Mouse (Mus musculus) gastrocnemius, postnatal 25 days (tissue): ENCODE data around the gene Gns. TPM values are rescaled to one million over a fixed set of nuclear protein-coding genes. Genes with fewer than 3 reads are reported as not detected.

Experiments
- DNase-seq: peaks from one replicate; pipeline ENCODE4 v3.0.0; 2022
- total RNA-seq, 2 experiments: library from RNA; stranded (reverse); gene quantifications; 1 replicate in 1 of 2; 2 replicates in 1 of 2; pipeline ENCODE4 v1.2.3; 2021

The Gns gene
- total RNA-seq, 2 experiments from 2014 or later = 27.1 to 30.5 TPM

- no peak for DNase-seq
These were observed 65.2 kb downstream of the Gns start for GRCm38 (mm10) chr10:121429981-121430682.

GRCm38 (mm10) chr10:121430764-121431540, 66.1 kb downstream of the Gns start:
- DNase-seq = no peak

DNA sequence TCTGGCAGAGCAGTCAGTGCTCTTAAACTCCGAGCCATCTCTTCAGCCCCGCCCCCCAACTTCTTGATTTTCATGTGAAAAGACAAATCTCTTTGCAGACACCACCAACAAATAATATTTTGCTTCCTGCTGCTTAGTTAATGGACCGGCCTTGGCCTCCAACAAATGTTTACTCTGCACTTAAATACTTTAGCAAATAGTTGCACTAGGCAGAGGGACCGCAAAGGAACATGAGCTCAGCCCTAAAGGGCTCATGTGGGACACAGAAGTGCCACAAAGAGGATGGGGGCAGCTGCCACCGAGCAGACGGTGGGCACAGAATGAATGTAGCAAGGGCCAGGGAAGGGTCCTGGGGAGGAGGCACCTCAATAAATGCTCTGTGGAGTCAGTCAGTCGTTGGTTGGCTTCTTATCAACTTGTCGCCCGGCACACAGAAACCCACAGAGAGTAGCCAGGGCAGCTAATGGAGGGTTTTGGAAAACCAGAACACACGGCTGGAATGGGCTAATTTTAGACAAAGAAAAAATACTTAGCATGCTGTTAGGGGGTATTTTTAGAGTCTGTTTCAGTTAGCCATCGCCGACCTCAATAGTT, 67.2 kb downstream of the Gns start:
- DNase-seq = no peak

- DNase-seq = no peak
These were observed 67.9 kb downstream of the Gns start for GRCm38 (mm10) chr10:121432635-121433280.

DNA sequence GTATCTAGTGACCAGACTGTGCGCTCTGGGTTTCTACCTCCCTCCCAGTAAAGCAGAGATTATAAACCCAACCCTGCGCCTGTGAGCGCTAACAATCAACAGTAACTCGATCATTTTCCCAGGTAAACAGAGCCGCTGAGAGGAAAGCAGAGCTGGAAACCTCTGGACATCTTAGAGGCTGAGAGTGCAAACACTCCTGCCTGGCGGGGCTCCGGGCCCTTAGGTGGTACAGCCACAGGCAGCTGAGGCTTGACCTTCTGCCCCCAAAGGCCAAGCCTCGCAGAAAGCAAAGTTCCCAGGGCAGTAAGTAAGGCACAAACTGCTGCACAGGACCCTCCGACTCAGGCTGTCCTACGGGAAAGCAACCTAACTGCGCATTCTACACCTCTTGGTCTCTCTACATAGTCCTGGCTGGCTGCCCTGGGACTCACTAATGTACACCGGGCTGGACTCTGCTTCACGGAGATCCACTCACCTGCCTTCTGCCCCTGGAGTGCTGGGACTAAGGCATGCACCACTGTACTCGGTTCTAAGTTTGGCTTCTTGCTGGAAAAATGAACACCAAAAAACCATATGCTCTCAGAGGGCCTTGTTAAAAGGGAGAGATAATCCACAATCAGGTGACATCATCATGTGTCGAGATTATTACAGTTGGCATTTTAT, 69.7 kb downstream of the Gns start:
- no peak for DNase-seq

DNA sequence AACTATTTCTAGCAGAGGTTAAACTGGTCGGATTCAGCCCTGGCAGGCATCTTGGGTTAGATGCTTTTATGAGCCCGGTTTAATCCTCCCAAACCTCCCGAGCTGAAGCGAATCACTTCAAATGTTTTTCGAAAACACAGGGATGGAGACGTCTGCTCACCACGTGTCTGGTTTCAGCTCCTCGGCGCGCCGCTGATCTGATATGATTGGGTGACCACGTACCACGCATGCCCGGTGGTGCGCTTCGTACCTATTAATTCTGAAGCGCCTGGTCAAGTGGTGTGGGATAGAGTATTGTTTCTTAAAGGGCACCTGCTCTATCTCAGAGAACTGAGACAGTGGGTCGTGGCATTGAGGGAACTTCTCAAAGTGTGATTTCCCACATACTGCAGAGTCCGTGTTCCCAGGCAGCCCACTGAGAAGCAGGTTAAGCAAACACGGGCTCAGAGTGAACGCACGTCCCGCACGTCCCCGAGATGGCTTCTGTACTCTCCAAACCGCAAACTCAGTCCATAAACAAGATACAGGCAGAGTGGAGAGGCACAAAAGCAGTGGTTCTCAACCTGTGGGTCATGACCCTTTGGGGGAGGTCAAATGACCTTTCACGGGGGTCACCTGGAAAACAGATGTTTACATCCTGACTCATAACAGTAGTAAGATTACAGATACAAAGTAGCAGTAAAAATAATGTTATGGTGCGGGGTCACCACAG, 70.8 kb downstream of the Gns start:
- DNase-seq = no peak

- DNase-seq = no peak
These were observed 71.4 kb downstream of the Gns start for GRCm38 (mm10) chr10:121436258-121436645.

DNA sequence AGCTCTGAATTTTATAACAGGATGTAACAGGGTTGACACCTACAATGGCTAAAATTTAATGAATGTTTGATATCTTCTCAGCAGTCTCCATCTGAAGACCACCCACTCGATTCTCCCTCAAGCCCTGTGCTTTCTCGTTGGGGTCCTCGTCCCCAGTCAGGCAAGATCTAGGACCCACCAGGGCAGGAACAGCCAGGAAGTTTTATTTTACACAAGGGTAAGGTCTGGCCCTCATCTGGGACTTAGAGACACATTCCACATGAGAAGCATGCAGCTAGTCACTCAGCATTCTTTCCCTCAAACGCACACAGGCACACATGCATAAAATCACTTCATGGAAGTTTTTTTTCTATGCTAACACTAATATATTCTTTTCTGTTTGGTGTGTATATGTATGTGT, 71.8 kb downstream of the Gns start:
- DNase-seq = no peak

- DNase-seq = no peak
These were observed 73.2 kb downstream of the Gns start for GRCm38 (mm10) chr10:121438109-121438508.

GRCm38 (mm10) chr10:121439310-121439731, 74.4 kb downstream of the Gns start:
- DNase-seq = no peak

GRCm38 (mm10) chr10:121443791-121444190, 78.9 kb downstream of the Gns start:
- no peak for DNase-seq

DNA sequence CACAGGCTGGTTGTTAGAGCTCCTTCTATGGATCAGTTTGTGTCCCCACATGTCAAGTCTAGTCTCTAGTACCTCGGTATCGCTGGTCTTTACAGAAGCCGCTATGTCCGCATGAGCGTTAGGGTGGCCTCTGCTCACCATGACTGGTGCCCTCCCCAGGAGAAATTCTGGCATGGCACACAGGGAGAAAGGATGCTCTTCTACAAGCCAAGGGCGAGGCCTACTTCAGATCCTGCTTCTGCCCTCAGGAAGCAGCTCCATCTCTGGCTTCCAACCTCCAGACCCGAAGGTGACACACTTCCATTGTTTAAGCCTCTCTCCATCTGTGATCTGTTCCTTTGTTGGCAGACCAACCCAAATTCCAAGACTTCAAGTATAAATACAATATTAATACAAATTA, 79.3 kb downstream of the Gns start:
- DNase-seq = no peak

DNA sequence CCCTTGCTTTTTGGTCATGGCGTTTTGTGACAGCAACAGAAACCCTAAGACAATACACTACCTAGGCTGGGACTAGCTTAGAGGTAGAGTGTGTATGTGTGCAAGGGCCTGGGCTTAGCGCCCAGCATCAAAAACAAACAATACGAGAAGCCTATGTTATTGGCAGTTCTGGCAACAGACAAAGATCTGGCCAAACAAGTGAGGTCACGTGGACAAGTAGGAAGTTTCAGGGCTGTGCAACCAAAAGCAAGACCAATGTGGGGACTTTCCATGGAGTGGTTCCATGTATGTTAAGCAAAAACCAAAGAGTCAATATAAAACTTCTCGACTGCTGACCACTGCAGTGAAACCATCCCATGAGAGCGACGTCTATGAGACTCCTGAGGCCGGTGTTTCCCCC, 80.9 kb downstream of the Gns start:
- DNase-seq = no peak

Other genes starting within 250 kb of the Gns start
- gene Tbc1d30, start 13.8 kb upstream of the Gns start, total RNA-seq = under 1 TPM; 0.13 to 0.38 TPM
- 10 to 100 TPM; 48.5 to 51.3 TPM for gene Rassf3, start 111.3 kb downstream of the Gns start, total RNA-seq
- 10 to 100 TPM; 10.6 to 11.5 TPM for gene Tbk1, start 221.7 kb downstream of the Gns start, total RNA-seq